Mouse (Mus musculus) limb, embryonic 12.5 days (tissue): ENCODE measurements around the gene Eva1b. TPM values are rescaled to one million over a fixed set of nuclear protein-coding genes. Genes with fewer than 3 reads are reported as not detected.
"Not testable (repeated sequence)": the region's sequence is repeated elsewhere in the genome, so short reads cannot be mapped to it uniquely, and the experiment has no call there.

Source experiments
- ATAC-seq: fragments of 200-750 bp; cut with Nextera tagmentation; 2 replicates; pipeline ENCODE4 v1.8.0; 2017; ENCODE audit warnings: low read depth, moderate TSS enrichment; ENCODE audit not compliant: insufficient number of reproducible peaks, insufficient read depth, low FRiP score, low TSS enrichment
- H3K27ac ChIP-seq: fragments of 300-500 bp; sonication (generic); 2 replicates; pipeline ENCODE4 v1.5.1; 2016; ENCODE audit warnings: mild to moderate bottlenecking, moderate library complexity
- H3K27me3 ChIP-seq: fragments of 300-500 bp; sonication (generic); 2 replicates; pipeline ENCODE4 v1.6.1; 2016; ENCODE audit warnings: mild to moderate bottlenecking, moderate library complexity
- H3K36me3 ChIP-seq: fragments of 300-500 bp; sonication (generic); 2 replicates; pipeline ENCODE4 v1.6.1; 2016; ENCODE audit warnings: mild to moderate bottlenecking, moderate library complexity
- H3K4me1 ChIP-seq: fragments of 300-500 bp; sonication (generic); replicated peaks from 2 replicates; pipeline ENCODE4 v1.6.1; 2016
- H3K4me2 ChIP-seq: fragments of 300-500 bp; sonication (generic); 2 replicates; pipeline ENCODE4 v1.6.1; 2016; ENCODE audit warnings: mild to moderate bottlenecking, moderate library complexity
- H3K4me3 ChIP-seq: fragments of 300-500 bp; sonication (generic); replicated peaks from 2 replicates; pipeline ENCODE4 v1.5.1; 2016; ENCODE audit warnings: mild to moderate bottlenecking
- H3K9ac ChIP-seq: fragments of 300-500 bp; sonication (generic); replicated peaks from 2 replicates; pipeline ENCODE4 v1.6.1; 2016; ENCODE audit warnings: mild to moderate bottlenecking, moderate library complexity
- H3K9me3 ChIP-seq: fragments of 300-500 bp; sonication (generic); 2 replicates; pipeline ENCODE4 v1.6.1; 2016; ENCODE audit warnings: mild to moderate bottlenecking, moderate library complexity
- WGBS: fragments of 180-500 bp; shearing (Covaris S2); methylation state at CpG from one replicate; pipeline ENCODE4 v1.1.7; 2016; 5-methylcytosine and 5-hydroxymethylcytosine counted together
- polyA plus RNA-seq: library from polyadenylated mRNA; unstranded; fragments of >200 nt; fragmentation: Nextera tagmentation; extraction: Ambion mirVana; gene quantifications from 2 replicates; pipeline ENCODE4 v1.2.1, GENCODE M21; 2016

Gene Eva1b
- polyA plus RNA-seq, 1 experiment from 2014 or later = 65.6 TPM

DNA sequence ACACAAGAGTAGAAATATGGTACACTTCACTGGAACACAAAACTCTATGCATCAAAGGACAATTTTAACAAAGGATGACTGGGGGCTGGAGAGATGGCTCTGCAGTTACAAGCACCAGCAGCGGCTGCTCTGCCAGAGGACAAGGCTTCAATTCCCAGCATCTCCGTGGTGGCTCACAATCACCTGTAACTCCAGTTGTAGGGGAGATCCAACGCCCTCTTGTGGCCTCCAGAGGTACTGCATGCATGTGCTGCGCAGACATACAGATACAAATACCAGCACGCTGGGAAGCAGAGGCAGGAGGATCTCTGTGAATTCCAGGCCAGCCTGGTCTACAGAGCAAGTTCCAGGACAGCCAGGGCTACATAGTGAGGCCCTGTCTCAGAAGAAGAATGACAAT, 9.1 kb downstream of the Eva1b start:
- Histone ChIP-seq H3K9ac (no peak overlapping the region), H3K27me3 (no peaks in the 10 kb centered on the region), H3K4me1 (peaks cover 25% of the 10 kb centered on the region), H3K27ac (no peak overlapping the region), H3K9me3 (peaks cover 5% of the 10 kb centered on the region; the same call in 1 of the 2 replicates), H3K4me2 (no peak overlapping the region), H3K36me3 (peaks cover 21% of the 10 kb centered on the region), H3K4me3 (no peak overlapping the region)
- ATAC-seq = no peak
- 59% methylated on average over 5 of the region's 5 CpGs for WGBS

DNA sequence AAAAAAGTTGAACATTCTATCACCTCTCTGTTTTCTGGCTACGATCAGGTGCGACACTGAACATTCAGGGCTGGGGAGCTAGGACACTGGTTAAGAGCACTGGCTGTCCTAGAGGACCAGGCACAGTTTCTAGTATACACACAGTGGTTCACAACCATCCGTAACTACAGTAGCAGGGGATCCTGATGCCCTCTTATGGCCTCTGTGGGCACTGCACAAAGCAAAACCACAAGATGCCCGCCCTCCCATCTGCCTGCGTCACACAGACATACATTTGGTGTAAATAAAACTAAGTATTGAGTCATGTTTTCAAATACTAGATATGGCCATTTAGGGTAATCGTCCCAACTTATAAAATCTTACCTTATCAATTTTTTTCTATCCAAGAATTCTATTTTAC, 10.0 kb downstream of the Eva1b start:
- H3K4me2 ChIP-seq = no peak overlapping the region
- peaks cover 22% of the 10 kb centered on the region for H3K4me1 ChIP-seq
- no peaks in the 10 kb centered on the region for H3K27me3 ChIP-seq
- no peak overlapping the region for H3K27ac ChIP-seq
- no peak for ATAC-seq
- peaks cover 12% of the 10 kb centered on the region for H3K36me3 ChIP-seq
- no peak overlapping the region for H3K9ac ChIP-seq
- H3K9me3 ChIP-seq = peaks cover 5% of the 10 kb centered on the region; the same call in 1 of the 2 replicates
- WGBS = 91% methylated on average over 6 of the region's 6 CpGs
- H3K4me3 ChIP-seq = no peak overlapping the region

DNA sequence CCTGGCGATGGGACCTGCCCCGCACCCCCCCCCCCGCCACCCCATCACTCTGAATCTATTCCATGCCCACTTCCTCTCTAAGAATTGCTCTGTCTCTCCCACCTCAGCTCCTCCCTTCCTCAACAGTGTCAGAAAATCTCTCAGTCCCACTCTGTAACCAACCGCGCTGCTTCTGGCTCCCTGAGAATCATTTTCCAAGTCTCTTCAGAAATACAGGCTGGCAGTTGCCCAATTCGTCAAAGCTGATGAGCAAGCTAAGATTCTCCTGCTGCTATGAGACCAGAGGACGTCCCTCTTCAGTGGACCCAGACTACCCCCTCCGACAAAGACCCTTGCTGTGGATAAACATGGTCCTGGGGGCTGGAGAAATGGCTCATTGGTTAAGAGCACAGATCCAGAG, 11.9 kb downstream of the Eva1b start:
- peaks cover 28% of the 10 kb centered on the region for H3K4me1 ChIP-seq
- WGBS = 78% methylated on average over 8 of the region's 8 CpGs
- no peak overlapping the region for H3K27ac ChIP-seq
- H3K4me2 ChIP-seq = no peak overlapping the region
- no peak overlapping the region for H3K9ac ChIP-seq
- H3K9me3 ChIP-seq = peaks cover 5% of the 10 kb centered on the region; the same call in 1 of the 2 replicates
- peaks cover 10% of the 10 kb centered on the region; the same call in 1 of the 2 replicates for H3K36me3 ChIP-seq
- H3K27me3 ChIP-seq = no peaks in the 10 kb centered on the region
- no peak for ATAC-seq
- H3K4me3 ChIP-seq = no peak overlapping the region

DNA sequence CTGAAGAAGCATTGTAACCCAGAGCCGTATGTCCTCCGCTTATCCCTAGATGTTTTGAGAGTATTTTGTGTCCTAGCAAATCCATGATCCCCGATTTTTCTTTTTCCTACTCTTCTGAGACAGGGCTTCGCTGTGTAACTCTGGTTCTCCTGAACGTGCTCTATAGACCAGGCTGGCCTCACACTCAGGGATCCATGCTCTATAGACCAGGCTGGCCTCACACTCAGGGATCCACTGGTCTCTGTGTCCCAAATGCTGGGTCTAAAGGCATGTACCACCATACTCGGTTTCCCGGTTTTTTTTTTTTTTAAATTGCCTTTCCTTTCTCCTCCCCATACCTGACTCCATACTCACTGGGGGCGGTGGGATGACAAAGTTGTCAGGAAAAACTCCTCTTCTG, 13.4 kb downstream of the Eva1b start:
- Histone ChIP-seq H3K27me3 (no peaks in the 10 kb centered on the region), H3K36me3 (peaks cover 16% of the 10 kb centered on the region), H3K9me3 (peaks cover 5% of the 10 kb centered on the region; the same call in 1 of the 2 replicates), H3K4me3 (no peak overlapping the region), H3K4me2 (no peak overlapping the region), H3K27ac (no peak overlapping the region), H3K4me1 (peaks cover 17% of the 10 kb centered on the region), H3K9ac (no peak overlapping the region)
- WGBS = 93% methylated on average over 8 of the region's 8 CpGs
- ATAC-seq = no peak

DNA sequence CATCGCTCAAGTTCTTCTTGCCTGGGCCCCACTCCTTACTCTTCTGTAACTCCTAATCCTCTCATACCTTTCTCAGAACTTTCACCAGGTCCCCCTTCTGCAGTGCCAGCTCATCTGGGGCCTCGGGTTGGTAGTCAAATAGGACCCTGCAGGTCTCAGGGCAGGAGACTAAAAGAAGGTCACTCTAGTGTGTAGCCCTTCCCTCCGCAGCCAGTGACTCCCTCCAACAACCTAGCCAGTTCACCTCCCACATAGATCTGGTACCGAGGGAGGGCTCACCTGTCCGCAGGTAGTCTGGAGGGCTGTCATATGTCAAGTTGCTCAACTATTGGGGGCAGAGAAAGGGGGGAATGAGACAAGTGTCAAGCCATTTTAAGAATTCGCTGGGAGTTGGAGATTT, 13.9 kb downstream of the Eva1b start:
- H3K36me3 ChIP-seq = peaks cover 21% of the 10 kb centered on the region
- WGBS = 88% methylated on average over 6 of the region's 6 CpGs
- H3K4me2 ChIP-seq = no peak overlapping the region
- peaks cover 17% of the 10 kb centered on the region for H3K4me1 ChIP-seq
- 0 out of 2 replicates have a peak overlapping the region, but pooled peaks have one; percentile 13 for H3K27ac ChIP-seq
- no peak for ATAC-seq
- no peak overlapping the region for H3K4me3 ChIP-seq
- H3K27me3 ChIP-seq = no peaks in the 10 kb centered on the region
- peaks cover 5% of the 10 kb centered on the region; the same call in 1 of the 2 replicates for H3K9me3 ChIP-seq
- no peak overlapping the region for H3K9ac ChIP-seq

DNA sequence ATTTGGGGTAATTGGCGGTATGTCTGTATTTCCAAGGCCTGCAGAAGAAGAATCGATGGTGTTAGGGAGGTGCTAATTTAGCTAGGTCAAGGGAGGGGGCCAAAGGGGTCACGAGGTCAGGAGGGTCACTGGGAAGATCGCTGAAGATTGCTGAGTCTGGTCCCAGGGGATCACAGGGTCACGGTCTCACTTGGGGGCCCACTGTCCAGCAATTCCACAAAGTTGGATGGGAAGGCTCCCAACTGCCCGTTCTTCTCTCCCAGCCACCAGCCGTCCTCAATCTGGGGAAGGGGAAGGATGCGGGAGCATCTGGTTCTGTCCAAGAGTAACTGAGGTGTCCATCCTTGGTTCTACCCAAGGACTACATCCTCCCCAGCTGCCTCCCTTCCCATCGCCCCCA, 14.4 kb downstream of the Eva1b start:
- H3K27me3 ChIP-seq = no peaks in the 10 kb centered on the region
- peaks cover under 1% of the 10 kb centered on the region; the same call in 1 of the 2 replicates for H3K9me3 ChIP-seq
- whole genome bisulfite sequencing = 57% methylated on average over 9 of the region's 9 CpGs
- H3K4me2 ChIP-seq = peak overlapping the region; percentile 99
- peak overlapping the region; percentile 61 for H3K4me3 ChIP-seq
- peak overlapping the region; percentile 83; the same call in 1 of the 2 replicates for H3K27ac ChIP-seq
- H3K4me1 ChIP-seq = peaks cover 17% of the 10 kb centered on the region
- H3K9ac ChIP-seq = peak overlapping the region; percentile 44; the same call in 1 of the 2 replicates
- ATAC-seq = peak; percentile 24; the same call in 1 of the 2 replicates
- H3K36me3 ChIP-seq = peaks cover 21% of the 10 kb centered on the region

DNA sequence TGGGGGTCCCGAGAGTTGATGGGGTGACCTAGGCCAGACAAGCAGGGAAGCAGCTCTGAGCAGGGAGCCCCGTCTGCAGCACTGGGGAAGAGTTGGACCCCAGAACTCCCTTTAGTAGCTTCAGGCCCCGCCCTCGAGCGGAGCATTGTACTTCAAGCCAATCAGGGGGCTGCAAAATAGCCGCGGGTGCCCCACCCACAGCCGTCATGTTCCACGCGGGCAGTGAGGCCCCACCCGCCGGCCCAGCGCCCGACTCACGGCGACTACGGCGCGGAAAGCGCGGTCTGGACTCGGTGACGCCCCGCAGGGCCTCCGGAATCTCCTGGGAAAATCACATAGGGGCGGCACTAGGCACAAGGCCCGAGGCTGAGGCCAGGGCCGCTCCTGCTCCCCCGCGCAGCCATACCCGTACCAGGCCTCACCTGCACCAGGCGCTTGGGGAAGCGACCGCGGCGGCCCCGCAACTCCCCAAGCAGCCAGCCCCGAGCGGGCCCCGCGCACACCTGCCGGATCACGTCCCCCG, 15.1 kb downstream of the Eva1b start:
- H3K9ac ChIP-seq = peak overlapping the region; percentile 88
- H3K4me2 ChIP-seq = peak overlapping the region; percentile 99
- H3K27me3 ChIP-seq = no peaks in the 10 kb centered on the region
- ATAC-seq = peak; percentile 91
- H3K36me3 ChIP-seq = peaks cover 26% of the 10 kb centered on the region
- 1% methylated on average over 44 of the region's 44 CpGs for WGBS
- peaks cover 17% of the 10 kb centered on the region for H3K4me1 ChIP-seq
- no peaks in the 10 kb centered on the region for H3K9me3 ChIP-seq
- peak overlapping the region; percentile 61 for H3K4me3 ChIP-seq
- H3K27ac ChIP-seq = peak overlapping the region; percentile 83

DNA sequence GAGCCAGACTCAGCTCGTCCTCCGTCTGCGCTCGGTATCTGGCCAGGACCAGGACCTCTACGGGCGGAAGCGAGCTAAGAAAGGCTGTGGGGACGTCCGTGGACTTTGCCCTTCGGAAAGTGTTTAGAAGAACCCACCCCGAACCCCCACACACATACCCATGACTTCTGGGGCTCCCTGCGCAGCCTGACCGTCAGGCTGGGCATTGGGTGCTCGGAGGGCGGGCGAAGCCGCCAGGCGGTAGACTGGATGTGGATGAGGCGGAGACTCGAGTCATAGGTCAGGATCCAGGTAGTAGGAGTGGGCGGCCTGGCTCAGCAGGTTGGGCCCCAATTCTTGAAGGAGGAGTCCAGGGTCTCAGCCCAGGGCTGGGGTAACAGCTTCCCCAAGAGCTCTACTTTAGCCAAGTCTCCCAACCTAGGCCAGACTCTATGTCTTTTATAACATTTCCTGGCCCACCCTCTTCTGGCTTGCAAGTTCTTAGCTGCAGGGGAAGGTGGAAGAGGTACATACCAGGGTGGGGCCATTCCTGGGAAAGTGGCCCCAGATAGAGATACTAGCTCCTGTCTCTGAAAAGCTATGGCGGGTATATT, 15.6 kb downstream of the Eva1b start, which contains the start of gene Sh3d21:
TSS of gene Sh3d21 (minus strand) at position 425 of the 593 bp plus-strand sequence.
- Histone ChIP-seq H3K4me3 (peak within 1 kb of the TSS; percentile 61), H3K36me3 (peaks cover 31% of the 10 kb centered on the region), H3K9me3 (no peaks in the 10 kb centered on the region), H3K9ac (peak within 1 kb of the TSS; percentile 88), H3K4me2 (peak within 1 kb of the TSS; percentile 99), H3K27me3 (no peaks in the 10 kb centered on the region), H3K27ac (peak within 1 kb of the TSS; percentile 83), H3K4me1 (peaks cover 17% of the 10 kb centered on the region)
- peak; percentile 22; the same call in 1 of the 2 replicates for ATAC-seq
- 6% methylated on average over 22 of the region's 22 CpGs for WGBS

DNA sequence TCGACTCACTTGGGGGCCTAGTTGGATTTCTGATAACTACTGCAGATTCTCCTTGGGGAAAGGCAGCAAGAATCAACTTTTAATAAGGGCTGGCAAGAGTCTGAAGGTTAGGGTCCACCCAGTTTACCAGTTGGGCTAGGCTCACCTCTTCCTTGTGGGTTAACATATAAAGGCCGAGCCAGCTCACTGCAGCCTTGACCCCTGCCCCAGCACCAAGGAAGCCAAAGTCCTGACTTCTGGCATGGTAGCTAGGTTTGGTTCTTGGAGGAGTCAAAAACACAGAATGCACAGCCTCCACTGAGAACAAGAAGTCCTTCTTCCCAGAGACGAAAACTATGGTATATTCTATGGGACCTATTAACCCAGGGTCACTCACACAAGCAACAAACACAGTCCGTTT, 16.1 kb downstream of the Eva1b start:
- 57% methylated on average over 4 of the region's 4 CpGs for WGBS
- no peak for ATAC-seq
- no peaks in the 10 kb centered on the region for H3K9me3 ChIP-seq
- no peaks in the 10 kb centered on the region for H3K27me3 ChIP-seq
- H3K4me3 ChIP-seq = peak overlapping the region; percentile 61; the same call in 1 of the 2 replicates
- H3K4me1 ChIP-seq = peaks cover 17% of the 10 kb centered on the region
- peak overlapping the region; percentile 99 for H3K4me2 ChIP-seq
- peak overlapping the region; percentile 88; the same call in 1 of the 2 replicates for H3K9ac ChIP-seq
- peak overlapping the region; percentile 56; the same call in 1 of the 2 replicates for H3K27ac ChIP-seq
- peaks cover 37% of the 10 kb centered on the region for H3K36me3 ChIP-seq

DNA sequence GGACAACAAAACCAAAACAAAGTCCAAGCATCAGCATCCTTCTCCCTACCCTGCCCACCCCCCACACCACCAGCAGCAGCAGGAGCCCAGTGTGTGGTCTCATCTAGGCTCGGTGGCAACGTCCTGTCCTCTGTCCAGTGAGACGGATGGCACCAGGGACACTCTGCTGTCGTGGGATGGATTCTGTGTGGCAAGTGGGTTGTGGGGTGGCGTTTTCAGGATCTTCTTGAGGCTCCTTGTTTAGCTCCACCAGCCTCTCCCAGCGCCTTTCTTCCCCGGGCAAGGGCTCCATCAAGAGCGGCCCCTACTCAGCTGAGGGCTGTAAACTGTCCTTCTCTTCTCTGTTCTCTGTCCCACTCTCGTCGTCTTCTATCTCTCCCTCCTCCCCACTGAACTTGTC, 17.5 kb downstream of the Eva1b start:
- H3K36me3 ChIP-seq = peaks cover 51% of the 10 kb centered on the region
- WGBS = 74% methylated on average over 10 of the region's 10 CpGs
- ATAC-seq, H3K27me3 ChIP-seq, H3K27ac ChIP-seq, H3K9me3 ChIP-seq, H3K9ac ChIP-seq, H3K4me3 ChIP-seq, H3K4me2 ChIP-seq: not testable (repeated sequence)
- peaks cover 17% of the 10 kb centered on the region for H3K4me1 ChIP-seq

DNA sequence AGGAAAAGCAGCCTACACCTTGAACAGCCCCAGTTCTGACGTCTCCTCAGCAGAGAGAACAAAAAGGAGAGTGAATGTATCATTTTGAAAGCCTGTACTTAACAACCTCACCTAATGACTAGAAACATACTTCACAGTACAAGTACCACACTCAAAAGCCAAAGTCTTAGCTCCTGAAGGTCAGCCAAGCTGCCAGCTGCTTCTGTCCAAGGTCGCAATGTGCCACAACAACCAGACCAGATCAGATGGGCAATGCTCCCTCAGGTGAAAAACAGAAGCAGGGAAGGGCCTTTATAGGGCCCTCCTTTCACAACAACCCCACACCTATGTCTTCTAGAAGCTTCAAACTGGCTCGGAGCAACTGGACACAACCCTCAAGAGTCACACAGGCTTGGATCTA, 18.5 kb downstream of the Eva1b start:
- Histone ChIP-seq H3K4me2 (no peak overlapping the region), H3K9ac (no peak overlapping the region), H3K9me3 (no peaks in the 10 kb centered on the region), H3K27ac (no peak overlapping the region), H3K4me1 (peaks cover 17% of the 10 kb centered on the region), H3K36me3 (peaks cover 61% of the 10 kb centered on the region), H3K27me3 (no peaks in the 10 kb centered on the region), H3K4me3 (no peak overlapping the region)
- 85% methylated on average over 3 of the region's 3 CpGs for WGBS
- no peak for ATAC-seq
